Mouse (Mus musculus): ENCODE results near the gene H2-M3.
"Not testable (repeated sequence)": the region's sequence is repeated elsewhere in the genome, so short reads cannot be mapped to it uniquely, and the experiment has no call there.

H2-M3 gene

DNA sequence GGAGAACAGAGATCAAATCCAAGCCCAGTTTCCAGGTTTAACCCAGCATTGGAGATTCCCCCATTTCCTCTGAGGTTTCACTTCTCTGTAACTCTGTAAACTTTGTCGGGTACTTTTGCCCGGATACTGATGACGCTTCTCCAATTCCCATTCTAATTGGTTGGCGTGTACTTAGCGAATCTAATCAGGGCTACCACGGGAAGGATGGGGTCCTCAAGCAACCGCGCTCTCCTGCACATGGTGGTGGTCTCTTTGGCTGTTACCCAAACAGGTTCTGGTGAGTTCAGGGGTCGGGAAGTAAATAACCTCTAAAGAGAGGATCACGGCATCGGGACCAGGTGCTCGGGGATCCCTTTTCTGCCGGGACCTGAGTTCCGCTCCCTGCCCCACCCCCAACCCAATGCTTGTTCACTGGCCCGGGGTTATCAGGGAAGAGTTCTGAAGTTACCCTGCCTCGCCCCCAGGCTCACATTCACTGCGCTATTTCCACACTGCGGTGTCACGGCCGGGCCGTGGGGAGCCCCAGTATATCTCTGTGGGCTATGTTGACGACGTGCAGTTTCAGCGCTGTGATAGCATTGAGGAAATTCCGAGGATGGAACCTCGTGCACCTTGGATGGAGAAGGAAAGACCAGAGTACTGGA lies at the start of gene H2-M3:
Gene H2-M3 (plus strand): TSS at position 163 of the 644 bp plus-strand sequence.
- DNase-seq = peak; percentile 43

DNA sequence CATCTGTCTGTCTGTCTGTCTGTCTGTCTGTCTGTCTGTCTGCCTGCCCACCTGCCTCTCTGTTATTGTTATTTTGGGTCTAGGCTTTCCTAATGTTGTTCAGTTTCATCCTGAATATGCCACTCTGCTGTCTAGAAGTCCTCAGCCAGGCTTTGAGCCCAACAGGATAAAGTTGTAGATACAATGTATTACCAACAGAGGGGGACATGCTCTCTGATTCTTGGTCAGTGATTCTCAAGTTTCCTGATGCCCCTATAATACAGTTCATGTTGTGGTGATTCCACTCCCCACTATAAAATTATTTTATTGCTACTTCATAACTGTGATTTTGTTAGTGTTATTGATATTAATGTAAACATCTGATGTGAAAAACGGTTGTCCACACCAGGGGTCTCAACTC lies 48.1 kb upstream of the H2-M3 start:
- no peak for DNase-seq

DNA sequence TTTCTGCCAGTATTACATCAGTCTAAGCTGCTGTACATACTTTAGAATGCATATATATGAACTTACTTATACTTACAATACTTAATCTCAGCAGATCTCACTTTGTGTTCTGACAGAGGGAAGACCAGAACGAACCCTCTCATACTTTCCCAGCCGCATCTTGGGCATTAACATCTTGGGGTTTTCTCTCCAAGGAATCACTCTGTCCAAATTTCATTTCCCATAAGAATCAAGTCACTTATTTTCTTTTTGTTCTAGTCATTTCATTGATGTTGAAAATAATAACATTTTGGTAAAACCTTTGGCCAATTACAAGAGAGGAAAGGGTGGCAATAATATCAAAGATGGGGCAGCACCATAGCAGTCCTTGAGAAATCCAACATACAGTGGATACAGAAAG lies 32.8 kb upstream of the H2-M3 start, which contains the start of gene Olfr97:
Gene Olfr97 (minus strand): TSS at position 101 of the 400 bp plus-strand sequence.
- DNase-seq = not testable (repeated sequence)

DNA sequence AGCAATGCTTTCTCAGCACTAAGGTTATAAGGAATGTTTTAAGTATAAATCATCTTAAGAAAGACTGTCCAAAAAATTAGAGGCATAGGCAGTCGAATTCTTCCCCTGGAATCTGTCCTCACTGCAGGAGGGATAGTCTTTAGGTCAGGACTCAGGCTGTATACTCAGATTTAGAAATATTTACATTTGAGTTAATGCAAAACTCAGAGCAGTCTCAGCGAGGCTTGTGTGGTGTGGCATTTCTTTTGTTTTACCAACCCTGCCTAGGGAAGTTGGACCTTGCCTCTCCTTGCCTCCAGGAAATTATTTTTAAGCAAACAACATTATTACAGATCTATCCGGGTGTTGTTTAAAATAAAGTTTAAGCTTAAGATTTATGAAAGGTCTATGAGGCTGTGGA lies 27.8 kb upstream of the H2-M3 start:
- DNase-seq = no peak

DNA sequence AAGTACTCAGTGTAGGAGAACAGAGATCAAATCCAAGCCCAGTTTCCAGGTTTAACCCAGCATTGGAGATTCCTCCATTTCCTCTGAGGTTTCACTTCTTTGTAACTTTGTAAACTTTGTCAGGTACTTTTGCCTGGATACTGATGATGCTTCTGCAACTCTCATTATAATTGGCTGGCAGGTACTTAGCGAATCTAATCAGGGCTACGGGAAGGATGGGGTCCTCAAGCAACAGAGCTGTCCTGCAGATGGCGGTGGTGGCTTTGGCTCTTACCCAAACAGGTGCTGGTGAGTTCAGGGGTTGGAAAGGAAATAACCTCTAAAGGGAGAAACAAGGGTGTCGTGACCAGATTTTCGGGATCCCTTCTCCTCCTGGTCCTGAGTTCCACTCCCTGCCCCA lies 23.3 kb upstream of the H2-M3 start:
- peak; percentile 1 for DNase-seq

DNA sequence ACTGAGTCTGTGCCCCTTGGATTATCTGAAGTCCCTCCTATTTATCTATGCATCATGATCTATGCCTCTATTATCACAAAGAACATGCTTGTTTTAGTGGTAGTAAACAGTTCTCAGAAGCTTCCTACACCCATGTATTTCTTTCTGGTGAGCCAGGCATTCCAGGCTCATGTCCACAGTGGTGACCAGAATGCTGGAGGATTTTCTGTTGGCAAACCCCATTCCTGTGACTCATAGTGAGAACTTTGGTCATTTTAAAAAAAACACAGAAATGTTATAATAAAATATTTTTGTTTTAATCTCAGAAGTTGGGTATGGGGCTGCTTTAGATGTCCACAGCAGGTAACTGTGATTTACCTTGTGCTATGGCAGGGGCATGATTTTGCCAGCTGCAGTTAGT lies 20.6 kb upstream of the H2-M3 start:
- no peak for DNase-seq

DNA sequence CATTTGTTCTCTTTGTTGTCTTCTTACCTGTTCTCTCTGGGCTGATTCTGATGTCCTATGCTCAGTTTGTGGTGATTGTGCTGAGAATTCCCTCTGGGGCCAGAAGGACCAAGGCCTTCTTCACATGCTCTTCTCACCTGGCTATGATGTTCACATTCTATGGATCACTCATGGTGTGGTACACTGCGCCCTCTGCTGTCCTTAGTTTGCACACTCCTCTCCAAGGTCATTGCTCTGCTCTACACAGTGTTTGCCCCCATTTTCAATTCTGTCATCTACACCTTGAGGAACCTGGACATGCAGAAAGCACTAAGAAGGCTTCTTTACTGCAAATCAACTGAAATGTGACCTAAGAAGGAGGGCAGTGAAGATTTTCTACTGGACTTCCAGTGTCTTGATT lies 19.5 kb upstream of the H2-M3 start:
- DNase-seq = no peak

DNA sequence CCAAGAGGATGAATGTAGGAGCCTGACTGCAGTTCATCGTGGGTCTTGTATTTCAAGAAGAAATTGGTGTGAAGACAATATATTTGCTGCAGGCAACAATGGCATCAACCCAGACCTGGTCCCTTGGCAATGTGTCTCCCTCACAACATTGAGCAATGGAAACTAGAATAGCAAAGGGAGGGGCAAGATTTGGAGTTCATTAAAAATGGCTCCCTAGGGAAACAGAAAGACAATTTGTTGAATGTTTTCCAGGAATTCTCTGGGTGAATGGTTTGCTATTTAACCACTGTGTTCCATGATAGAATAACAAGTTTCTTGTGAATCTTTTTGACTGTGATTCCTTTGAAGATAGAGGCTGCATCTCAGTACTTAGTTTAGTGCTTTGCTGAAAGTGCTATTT lies 6.4 kb upstream of the H2-M3 start, which contains the start of gene Olfr98:
Gene Olfr98 (minus strand): TSS at position 124 of the 400 bp plus-strand sequence.
- DNase-seq = no peak

DNA sequence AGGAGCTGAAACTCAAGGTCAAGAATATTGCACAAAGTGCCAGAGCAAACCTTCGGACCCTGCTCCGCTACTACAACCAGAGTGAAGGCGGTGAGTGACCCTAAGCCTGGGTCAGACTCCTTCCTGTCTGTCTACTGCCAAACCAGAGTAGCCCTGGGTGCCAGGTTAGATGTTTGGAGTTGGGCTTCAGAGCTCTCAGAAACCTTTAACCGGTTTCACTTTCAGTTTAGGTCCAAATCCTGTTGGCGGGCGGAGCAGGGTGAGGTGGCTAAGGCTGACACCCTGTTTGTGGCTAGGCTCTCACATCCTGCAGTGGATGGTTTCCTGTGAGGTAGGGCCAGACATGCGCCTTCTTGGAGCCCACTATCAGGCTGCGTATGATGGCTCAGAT lies 677 bp downstream of the H2-M3 start:
- no peak for DNase-seq

DNA sequence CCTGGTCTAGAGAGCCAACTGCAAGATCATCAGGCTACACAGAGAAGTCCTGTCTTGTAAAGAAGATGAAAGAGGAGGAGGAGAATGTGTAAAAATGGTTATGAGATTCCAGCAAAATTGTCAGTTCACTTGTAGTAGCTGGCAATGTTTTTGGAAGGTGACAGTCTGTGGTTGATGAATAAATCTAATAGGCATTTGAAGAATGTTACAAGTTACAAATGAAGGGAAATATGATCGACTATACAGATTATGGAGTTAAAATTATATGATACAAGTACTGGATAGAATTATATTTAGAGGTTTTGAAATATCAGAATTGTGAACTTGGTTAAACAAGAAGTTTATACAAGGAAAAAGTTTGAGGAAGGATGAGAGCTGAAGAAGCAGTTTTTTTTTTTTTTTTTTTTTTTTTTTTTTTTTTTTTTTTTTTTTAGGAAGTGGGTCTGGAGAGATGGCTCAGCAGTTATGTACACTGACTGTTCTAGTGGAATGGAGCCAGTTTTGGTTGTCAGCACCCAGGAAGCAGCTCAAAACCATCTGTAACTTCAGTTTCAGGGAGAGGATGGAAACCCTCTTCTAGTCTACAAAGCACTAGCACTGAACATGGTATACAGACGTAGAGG lies 5.7 kb downstream of the H2-M3 start:
- no peak for DNase-seq

DNA sequence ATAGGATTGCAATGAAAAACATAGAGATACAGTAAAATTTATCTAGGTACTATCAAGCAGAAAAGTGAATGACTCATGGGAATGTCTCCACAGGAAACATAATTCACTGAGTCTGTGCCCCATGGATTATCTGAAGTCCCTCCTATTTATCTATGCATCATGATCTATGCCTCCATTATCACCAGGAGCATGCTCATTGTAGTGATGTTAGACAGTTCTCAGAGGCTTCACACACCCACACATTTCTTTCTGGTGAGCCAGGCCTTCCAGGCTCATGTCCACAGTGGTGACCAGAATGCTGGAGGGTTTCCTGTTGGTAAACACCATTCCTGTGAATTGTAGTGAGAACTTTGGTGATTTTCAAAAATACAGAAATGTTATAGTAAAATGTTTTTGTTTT lies 6.6 kb downstream of the H2-M3 start:
- DNase-seq = no peak

DNA sequence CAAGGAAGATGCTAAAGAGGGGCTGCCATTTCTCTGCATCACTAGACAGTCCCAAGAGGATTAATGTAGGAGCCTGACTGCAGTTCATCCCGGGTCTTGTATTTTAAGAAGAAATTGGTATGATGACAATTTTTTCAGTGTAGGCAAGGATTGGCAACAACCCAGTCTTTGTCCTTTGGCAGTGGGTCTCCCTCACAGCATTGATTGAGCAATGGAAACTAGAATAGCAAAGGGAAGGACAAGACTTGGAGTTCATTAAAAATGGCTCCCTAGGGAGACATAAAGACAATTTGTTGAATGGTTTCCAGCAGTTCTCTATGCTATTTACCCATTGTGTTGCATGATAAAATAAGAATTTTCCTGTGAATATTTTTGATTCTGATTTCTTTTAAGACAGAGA lies 10.3 kb downstream of the H2-M3 start:
- DNase-seq = no peak

DNA sequence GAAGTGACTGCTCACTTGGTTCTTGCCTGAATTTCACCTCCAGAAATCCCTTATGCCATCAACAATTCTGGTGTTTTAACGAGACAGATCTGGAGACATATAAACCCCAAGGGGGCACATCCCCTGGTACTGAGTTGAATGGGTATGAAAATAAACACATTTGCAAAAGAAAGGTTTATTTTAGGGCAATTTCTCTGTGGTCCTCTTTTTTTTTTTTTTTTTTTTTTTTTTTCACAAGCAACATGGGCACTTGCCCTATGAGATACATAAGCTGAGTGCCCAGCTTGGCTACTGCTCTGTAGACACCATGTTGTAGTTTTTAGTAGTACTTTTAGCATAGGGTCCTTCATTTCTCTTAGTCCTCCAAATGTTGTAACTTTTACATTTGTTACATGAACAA lies 13.3 kb downstream of the H2-M3 start, which contains the start of gene Olfr99:
Gene Olfr99 (minus strand): TSS at position 101 of the 400 bp plus-strand sequence.
- DNase-seq = no peak

DNA sequence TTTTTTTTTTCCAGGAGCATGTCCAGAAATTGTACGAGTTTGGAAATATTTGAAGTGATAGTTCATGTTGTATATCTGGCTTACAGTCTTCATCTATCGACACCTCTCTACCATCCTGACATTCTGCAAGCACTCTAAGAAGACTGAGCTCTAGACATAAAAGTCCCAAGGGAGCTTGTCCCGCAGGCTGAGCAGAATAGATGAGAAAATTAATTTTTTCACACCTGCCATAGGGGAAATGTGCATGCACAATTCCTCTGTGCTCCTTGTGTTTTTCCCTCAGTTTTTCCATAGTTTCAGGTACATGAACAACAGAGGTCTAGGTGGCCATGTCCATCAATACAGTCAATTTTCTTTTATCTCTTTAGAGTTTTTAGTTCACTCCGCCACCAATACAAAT lies 34.2 kb downstream of the H2-M3 start, which contains the start of gene Olfr101:
Gene Olfr101 (minus strand): TSS at position 101 of the 400 bp plus-strand sequence.
- DNase-seq = no peak

DNA sequence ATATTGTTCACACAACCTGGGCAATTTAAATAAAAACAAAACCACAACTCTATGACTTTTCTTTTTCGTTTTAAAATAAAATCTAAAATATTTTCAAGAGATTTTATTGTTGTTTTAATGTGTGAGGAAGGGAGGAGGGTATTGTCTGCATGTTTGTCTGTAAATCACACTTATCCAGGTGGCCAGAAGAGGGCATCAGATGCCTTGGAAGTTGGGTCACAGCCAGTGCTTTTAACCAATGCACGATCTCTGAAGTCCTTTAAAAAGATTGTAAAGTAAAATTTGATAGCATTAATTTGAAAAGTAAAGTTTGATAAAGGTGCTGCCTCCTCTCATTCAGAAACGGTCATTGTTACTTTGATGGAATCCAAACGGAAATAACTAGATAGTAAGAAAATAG lies 38.5 kb downstream of the H2-M3 start:
- DNase-seq = no peak

DNA sequence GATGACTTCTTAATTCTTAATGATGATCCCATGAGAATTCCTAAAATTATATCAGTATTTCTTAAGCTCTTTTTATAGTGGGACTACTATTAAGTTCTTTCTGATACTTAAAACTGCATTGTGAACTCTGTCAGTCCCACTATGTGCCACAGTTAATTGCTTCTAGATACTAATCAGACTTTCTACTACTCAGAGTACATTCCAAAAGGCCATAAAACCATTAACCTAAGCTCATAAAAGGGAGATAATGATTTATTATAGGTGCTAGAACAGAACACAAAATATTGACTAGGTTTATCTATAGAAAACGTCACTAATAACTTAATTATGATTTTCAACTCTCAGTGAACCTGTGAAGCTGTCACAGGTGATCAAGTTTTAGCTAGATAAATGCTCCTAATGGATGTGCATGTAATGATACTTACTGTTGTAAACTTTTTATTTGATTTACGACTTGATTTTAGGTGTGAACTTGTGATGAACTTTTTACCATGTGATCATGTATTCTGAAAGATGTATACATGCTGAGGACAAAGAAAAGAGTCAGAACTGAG lies 40.2 kb downstream of the H2-M3 start:
- no peak for DNase-seq

DNA sequence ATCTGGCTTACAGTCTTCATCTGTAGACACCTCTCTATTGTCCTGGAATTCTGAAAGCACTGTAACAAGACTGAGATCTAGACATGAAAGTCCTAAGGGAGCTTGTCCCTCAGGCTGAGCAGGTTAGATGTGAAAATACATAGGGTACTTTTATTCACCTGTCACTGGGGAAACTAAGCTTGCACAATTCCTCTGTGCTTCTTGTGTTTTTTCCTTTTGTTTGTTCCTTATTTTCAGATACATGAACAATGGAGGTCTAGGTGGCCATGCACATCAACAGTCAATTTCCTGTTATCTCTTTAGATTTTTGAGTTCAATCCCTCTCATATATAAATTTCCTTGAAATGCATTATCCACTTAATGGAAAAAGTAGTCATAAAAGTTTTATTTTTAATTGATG lies 46.9 kb downstream of the H2-M3 start, which contains the start of gene Olfr102:
Gene Olfr102 (minus strand): TSS at position 101 of the 400 bp plus-strand sequence.
- no peak for DNase-seq

Data from cerebellum, adult 11 months (tissue).